Mouse (Mus musculus) CD4-positive, CD25-positive, alpha-beta regulatory T cell, adult 9 weeks (primary cell): ENCODE measurements around the gene Fst. TPM values are rescaled to one million over a fixed set of nuclear protein-coding genes. Genes with fewer than 3 reads are reported as not detected.

Experiments used
- polyA plus RNA-seq: library from polyadenylated mRNA; unstranded; fragments of 100-300 nt; shearing (Covaris generic); gene quantifications from one replicate; pipeline ENCODE4 v1.2.1, GENCODE M21; 2017

Gene Fst
- 0.17 TPM for polyA plus RNA-seq

DNA sequence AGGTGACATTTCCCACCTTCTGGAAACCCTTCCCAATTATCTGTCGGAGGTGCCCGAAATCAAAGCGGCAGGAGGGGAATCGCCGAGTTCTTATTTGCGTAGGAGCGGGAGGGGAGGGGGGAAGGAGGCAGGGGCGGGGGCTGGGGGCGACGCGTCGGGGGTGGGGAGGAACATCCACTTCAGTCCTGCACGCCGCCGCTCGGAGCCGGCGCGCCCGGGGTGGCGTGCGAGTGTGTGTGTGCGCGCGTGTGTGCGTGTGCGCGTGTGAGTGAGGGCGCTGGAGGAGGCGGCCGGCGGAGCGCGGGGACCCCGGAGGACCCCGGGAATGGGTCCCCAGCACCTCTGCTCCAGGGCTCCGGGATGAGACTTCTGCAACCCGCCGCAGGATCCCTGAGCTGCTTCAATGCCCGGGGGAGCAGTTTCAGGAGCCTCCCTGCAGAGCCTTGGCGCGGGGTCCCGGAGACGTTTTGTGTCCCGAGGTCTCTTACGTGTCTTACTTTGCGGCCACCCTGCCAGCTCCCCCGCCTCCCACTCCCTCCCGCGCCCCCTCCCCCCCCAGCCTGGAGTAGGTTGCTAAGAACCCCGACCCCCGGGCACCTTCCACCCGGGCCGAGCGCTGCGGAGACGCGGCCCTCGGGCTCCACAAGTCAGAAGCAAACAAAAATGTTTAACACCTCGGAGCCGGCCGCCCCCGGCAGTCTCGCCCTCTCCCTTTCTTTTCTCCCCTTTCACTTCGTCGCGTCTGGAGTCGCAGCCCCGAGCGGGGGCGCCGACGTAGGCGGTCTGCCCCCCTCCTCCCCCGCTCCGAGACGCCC is at the start of gene Fst:
TSS of gene Fst (minus strand) at position 66 of the 815 bp plus-strand sequence.

Other genes starting within 250 kb of the Fst start
- 219 TPM for gene Ndufs4, start 70.7 kb downstream of the Fst start, polyA plus RNA-seq